Mouse (Mus musculus) left cerebral cortex, postnatal 4 days (tissue): ENCODE data around the gene 4930435E12Rik. TPM values are rescaled to one million over a fixed set of nuclear protein-coding genes. Genes with fewer than 3 reads are reported as not detected.
"Not testable (repeated sequence)": the region's sequence is repeated elsewhere in the genome, so short reads cannot be mapped to it uniquely, and the experiment has no call there.

Experiments
- DNase-seq: peaks from one replicate; pipeline ENCODE4 v3.0.0-alpha.2; 2022
- intact Hi-C: fragments of 180-260 bp; cut with DNase I; formaldehyde crosslinking; loops from one replicate; pipeline ENCODE4 v1.15.1; 2025
- total RNA-seq, 2 experiments: library from RNA; stranded (reverse); gene quantifications; 2 replicates each; pipeline ENCODE4 v1.2.3; 2021

The 4930435E12Rik gene
- not detected for total RNA-seq

DNA sequence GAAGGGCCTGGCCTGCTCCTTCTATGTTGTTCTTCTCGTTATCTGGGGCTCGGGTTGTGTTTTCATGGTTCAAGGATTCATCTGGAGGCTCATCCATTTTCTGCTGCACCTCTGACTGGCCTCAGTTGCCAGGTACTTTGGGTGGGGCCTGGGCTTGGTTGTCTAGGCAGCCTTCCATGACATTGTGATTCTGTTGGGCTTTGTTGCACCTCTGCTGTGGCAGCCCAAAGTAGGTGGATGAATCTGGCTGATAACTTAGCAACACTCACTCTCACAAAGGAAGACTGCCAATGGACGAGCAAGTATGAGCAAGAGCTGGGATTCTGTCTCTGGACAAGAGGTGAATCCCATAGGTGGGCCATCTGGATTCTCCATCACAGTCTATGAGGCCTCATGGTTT lies at the start of gene 4930435E12Rik:
Gene 4930435E12Rik, minus strand, starts transcription at position 101 of the 400 bp plus-strand sequence.
- intact Hi-C loops = no loop called here
- no peak for DNase-seq

DNA sequence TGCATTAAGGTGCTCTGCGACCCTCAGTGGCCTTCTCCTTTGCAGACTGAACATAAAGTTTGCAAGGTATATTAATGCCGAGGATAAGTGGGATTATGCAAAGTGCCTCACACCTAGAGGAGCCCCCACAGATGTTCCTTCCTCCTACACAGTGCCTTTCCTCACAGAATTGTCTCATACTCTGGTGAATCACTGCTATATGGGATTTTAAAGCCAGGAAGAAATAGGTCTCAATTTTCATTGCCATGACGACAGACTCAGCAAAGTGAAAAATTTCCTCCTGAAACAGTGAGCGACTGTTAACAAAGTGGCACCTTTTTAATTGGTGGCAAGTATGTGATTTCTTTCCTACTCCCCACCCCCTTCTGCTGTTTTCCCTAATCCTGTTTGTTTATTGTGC lies 45.9 kb upstream of the 4930435E12Rik start:
- intact Hi-C loops = no loop called here
- DNase-seq = no peak

DNA sequence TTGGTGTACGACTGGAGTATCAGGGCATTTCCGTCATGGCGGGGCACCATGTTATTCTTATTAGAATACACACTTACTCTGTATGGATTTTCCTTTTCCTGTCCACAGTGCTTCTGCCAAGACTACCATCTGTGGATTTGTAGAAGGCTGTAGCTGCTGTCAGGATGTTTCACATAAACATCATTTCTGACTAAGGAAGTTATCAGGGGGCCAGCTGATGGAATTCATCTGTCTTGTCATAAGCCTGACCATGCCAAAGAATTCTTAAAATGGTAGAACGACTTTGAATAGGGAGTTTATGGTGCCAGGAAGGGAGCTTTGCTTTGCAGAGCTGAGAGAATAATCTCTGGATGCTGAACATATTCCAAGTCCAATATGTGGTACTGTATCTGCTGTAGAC lies 44.7 kb upstream of the 4930435E12Rik start:
- no peak for DNase-seq
- intact Hi-C loops = no loop called here

- DNase-seq = no peak
- intact Hi-C loops = no loop called here
Measured at GRCm38 (mm10) chr16:38864358-38864757, 35.8 kb upstream of the 4930435E12Rik start.

GRCm38 (mm10) chr16:38860548-38860947 lies 32.0 kb upstream of the 4930435E12Rik start:
- no peak for DNase-seq
- intact Hi-C loops = no loop called here

- DNase-seq = no peak
- intact Hi-C loops = loop anchor here (2.0 kb wide), 1 partner anchor 195 kb away; no protein-coding TSS in a partner anchor
Measured at GRCm38 (mm10) chr16:38858120-38858749, 29.7 kb upstream of the 4930435E12Rik start.

GRCm38 (mm10) chr16:38812521-38812920 lies 16.0 kb downstream of the 4930435E12Rik start:
- DNase-seq = peak; percentile 79
- intact Hi-C loops = loop anchor here (10.0 kb wide), 1 partner anchor 198 kb away; no protein-coding TSS in a partner anchor

DNA sequence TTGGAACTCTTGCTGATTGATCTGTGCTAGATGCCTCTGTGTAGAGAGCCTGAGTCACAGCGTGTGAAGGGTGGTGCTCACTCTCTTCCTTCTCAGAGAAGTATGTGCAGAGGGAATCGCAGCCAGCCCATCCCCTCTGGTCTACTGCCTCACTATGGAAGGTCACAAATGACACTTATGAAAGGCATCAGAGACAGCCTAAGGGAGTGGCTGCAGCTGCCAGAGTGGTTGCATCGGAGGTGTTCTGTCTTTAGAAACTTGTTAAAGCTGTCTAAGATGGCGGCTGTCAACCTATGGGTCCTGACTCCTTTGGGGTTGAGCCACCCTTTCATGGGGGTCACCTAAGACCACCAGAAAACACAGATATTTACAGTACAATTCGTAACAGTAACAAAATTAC lies 18.4 kb downstream of the 4930435E12Rik start:
- DNase-seq = no peak
- intact Hi-C loops = loop anchor here (10.0 kb wide), 1 partner anchor 195 kb away; no protein-coding TSS in a partner anchor

- DNase-seq = not testable (repeated sequence)
- intact Hi-C loops = loop anchor here (10.0 kb wide), 1 partner anchor 73 kb away; no protein-coding TSS in a partner anchor
Measured at GRCm38 (mm10) chr16:38807796-38808195, 20.8 kb downstream of the 4930435E12Rik start.

GRCm38 (mm10) chr16:38800091-38800490 lies 28.5 kb downstream of the 4930435E12Rik start, which contains the start of gene Upk1b:
Gene Upk1b (minus strand): TSS chr16:38800328.
- DNase-seq = no peak
- intact Hi-C loops = loop anchor here (10.0 kb wide), 1 partner anchor 65 kb away; no protein-coding TSS in a partner anchor

DNA sequence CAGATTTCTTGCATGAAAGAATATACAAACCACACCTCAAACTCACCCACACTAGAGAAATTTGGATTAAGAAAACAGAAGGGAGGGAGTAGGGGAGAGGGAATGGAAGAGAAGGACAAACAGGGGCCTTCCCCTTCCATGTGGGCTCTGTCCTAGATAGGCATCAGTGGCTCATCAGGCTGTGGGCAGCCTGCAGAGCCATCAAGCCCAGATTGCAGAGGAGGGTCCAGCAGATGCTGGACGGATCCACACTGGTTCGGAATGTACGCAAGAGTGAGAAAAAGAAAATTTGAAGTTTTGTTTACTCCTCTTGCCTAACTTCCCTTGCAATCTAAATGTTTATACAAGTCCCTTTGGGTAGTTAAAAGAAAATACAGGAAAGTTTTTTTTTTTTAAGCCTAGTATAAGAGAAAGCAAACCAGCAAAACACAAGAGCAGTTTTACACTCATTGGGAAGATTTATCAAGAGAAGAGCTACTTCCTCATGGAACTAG lies 29.5 kb downstream of the 4930435E12Rik start:
- no peak for DNase-seq
- intact Hi-C loops = no loop called here

DNA sequence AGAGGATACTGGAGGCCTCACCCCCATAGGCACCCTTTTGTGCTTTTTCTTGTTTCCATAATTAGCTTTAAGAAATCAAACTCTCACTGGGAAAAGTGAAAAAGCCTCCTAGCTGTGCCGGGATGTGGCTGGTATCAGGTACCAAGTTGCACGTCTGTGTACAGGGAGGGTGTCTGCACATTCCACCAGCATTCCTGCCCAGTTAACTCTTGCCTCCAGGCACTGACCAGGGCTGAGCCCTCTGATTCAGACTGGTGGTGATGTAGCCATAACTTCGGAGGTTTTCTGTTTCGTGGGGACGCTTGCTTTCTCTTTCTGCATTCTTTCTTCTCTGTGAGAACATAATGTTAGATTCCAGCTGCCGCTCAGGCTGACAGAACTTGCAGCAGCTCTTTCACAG lies 35.4 kb downstream of the 4930435E12Rik start:
- DNase-seq = no peak

DNA sequence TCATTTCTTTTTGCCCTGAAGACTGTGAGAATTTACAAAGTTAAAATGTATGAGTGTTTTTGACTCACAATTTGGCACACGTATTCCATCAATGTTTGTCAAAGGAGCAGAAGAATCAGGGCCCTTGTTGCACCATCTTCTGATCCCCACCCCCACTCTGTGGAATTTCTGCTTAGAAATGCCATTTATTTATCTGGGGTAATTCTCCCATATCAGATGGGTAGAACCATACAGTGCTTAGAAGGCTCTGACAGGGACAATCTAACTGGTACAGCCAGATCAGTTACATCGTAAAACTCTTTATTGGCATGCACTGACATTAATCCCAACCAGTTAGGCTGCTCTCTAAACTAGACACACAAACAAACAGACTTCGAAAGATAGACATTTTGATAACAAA lies 38.6 kb downstream of the 4930435E12Rik start:
- intact Hi-C loops = no loop called here
- no peak for DNase-seq

More for the DNA sequence above, 35.4 kb downstream of the 4930435E12Rik start:
- intact Hi-C loops = no loop called here

DNA sequence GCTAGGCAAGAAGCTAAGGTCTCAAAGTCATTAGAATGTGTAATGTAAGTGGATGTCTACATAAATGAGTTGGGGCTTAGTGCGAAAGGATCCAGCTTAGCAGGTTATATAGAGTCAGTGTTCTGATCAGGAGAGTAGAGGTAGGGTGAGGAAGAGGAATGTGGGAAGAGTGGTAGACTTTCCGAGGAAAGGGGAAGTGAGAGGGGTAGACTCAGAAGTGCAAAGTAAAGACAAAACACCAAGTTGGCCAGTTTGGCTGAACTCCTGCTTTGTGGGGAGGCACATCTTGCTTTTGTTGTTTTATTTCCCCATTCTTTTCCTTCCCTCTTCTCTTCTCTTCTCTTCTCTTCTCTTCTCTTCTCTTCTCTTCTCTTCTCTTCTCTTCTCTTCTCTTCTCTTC lies 39.5 kb downstream of the 4930435E12Rik start:
- DNase-seq = no peak
- intact Hi-C loops = no loop called here

DNA sequence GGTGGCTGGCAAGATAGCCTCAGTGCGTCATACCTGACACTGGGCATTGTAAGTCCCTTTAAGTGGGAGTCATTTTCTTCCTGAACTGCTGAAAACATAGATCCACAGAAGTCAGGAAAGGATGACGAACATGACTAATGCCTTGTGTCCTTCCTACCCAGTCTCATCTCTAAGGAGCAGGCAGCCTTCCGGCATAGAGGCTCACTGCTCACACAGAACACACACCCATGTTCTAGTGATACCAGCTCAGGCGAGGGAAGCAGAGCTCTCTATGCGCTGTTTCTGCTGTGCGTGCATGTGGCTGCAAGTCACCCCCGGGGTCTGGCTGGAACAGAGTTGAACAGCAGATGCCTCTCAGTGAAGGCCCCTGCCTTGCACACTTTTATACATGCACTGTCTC lies 43.2 kb downstream of the 4930435E12Rik start:
- intact Hi-C loops = no loop called here
- no peak for DNase-seq

GRCm38 (mm10) chr16:38782524-38783067 lies 46.0 kb downstream of the 4930435E12Rik start:
- no peak for DNase-seq
- intact Hi-C loops = no loop called here

DNA sequence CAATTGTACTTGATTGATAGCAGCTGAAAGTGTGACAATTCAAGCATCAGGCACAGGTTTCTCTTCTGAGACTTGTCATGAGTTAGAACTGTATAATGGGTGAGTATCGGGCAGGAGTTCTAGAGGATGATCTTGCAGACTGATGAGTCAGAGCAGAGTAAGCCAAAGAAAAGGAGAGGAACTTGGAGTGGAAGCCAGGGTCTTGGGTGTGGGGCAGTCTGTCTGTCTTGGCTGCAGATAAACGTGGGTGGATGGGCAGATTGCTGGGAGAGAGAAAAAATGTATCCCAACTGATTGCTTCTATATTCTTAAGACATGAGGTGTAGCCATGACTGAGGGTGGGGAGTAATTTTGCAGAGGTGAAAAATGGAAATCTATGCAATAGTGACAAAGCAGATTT lies 46.6 kb downstream of the 4930435E12Rik start:
- intact Hi-C loops = no loop called here
- DNase-seq = no peak

- intact Hi-C loops = no loop called here
- no peak for DNase-seq
Measured at GRCm38 (mm10) chr16:38780960-38781572, 47.5 kb downstream of the 4930435E12Rik start.

GRCm38 (mm10) chr16:38776342-38776741 lies 52.2 kb downstream of the 4930435E12Rik start:
- intact Hi-C loops = no loop called here
- no peak for DNase-seq

DNA sequence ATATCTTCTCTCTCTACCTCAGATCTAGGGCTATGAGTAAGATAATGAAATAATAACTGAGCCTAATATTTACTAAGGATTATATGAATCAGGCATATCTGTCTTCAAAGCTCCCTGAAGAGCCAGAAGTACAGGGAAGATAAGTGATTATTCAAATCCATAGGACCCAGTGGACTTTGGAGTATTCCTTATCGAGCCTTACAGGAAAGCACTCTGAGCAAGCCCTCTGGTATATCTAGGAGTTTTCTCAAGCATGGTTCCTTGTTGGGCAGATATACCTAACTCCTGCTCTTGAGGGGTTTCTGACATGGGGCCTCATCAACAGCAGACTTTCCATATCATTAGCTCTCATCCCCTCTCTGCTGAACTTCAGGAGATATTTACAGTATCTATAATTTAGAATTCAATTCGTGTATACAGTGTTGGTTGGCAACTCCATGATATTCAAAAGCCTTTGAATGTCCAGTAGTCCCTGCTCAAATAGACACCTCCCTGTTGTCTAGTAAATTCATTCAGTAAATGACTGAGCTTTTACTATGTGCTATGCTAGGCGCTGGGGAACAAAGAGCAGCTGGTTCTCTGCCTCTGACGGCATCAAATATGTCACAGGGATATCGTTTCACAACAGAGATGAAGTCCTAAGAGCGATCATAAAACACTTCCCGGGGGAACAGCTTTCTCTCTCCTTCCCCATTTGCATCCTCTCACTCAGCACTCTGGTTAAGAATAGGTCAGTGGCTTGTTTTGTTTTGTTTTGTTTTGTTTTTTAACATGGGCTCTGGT lies 53.4 kb downstream of the 4930435E12Rik start:
- no peak for DNase-seq
- intact Hi-C loops = no loop called here
